Mouse (Mus musculus): ENCODE measurements at regions not wholly inside any gene's neighbourhood (a gene's known extent, or its start where the extent isn't known, plus 50 kb on each side); places are given as distances from the start of the nearest gene placed in this dataset.

- H3K4me2 ChIP-seq (ENCODE audit: low read length), result no peak overlapping the region
- H3K4me3 ChIP-seq (replicated peaks; ENCODE audit: low read depth, low read length), result no peak overlapping the region
- ATAC-seq (ENCODE audit: low FRiP score, low TSS enrichment), result no peak
- DNase-seq, result no peak
- H3K36me3 ChIP-seq (ENCODE audit: control insufficient read depth, insufficient read depth, low read length), result no peaks in the 10 kb centered on the region
- H3K27ac ChIP-seq (replicated peaks; ENCODE audit: low read depth, low read length), result no peak overlapping the region
- H3K9ac ChIP-seq (replicated peaks; ENCODE audit: low read length), result no peak overlapping the region
- WGBS, result 85% methylated on average over 2 of the region's 2 CpGs
- H3K27me3 ChIP-seq (ENCODE audit: control insufficient read depth, insufficient read depth, low read length), result no peaks in the 10 kb centered on the region
- H3K4me1 ChIP-seq (ENCODE audit: control insufficient read depth, insufficient read depth, low read length), result no peaks in the 10 kb centered on the region
- H3K9me3 ChIP-seq (ENCODE audit: control insufficient read depth, low read length), result no peaks in the 10 kb centered on the region
Observed at GRCm38 (mm10) chr1:35366559-35366958, 516.8 kb downstream of the Plekhb2 start.

GRCm38 (mm10) chr1:35372751-35373150 is 523.0 kb downstream of the Plekhb2 start:
- Histone ChIP-seq H3K36me3 (ENCODE audit: control insufficient read depth, insufficient read depth, low read length) (no peaks in the 10 kb centered on the region), H3K27ac (replicated peaks; ENCODE audit: low read depth, low read length) (no peak overlapping the region), H3K4me2 (ENCODE audit: low read length) (no peak overlapping the region), H3K9me3 (ENCODE audit: control insufficient read depth, low read length) (no peaks in the 10 kb centered on the region), H3K27me3 (ENCODE audit: control insufficient read depth, insufficient read depth, low read length) (no peaks in the 10 kb centered on the region), H3K4me3 (replicated peaks; ENCODE audit: low read depth, low read length) (no peak overlapping the region), H3K4me1 (ENCODE audit: control insufficient read depth, insufficient read depth, low read length) (no peaks in the 10 kb centered on the region), H3K9ac (replicated peaks; ENCODE audit: low read length) (no peak overlapping the region)
- ATAC-seq (ENCODE audit: low FRiP score, low TSS enrichment) (no peak), DNase-seq (no peak)
- 86% methylated on average over 4 of the region's 4 CpGs for WGBS

GRCm38 (mm10) chr1:35380633-35381385 is 531.0 kb downstream of the Plekhb2 start:
- no peak for ATAC-seq (ENCODE audit: low FRiP score, low TSS enrichment)
- no peaks in the 10 kb centered on the region for H3K36me3 ChIP-seq (ENCODE audit: control insufficient read depth, insufficient read depth, low read length)
- H3K27me3 ChIP-seq (ENCODE audit: control insufficient read depth, insufficient read depth, low read length), result no peaks in the 10 kb centered on the region
- DNase-seq, result no peak
- no peak overlapping the region for H3K27ac ChIP-seq (replicated peaks; ENCODE audit: low read depth, low read length)
- WGBS, result 69% methylated on average over 11 of the region's 11 CpGs
- H3K4me2 ChIP-seq (ENCODE audit: low read length), result no peak overlapping the region
- H3K9me3 ChIP-seq (ENCODE audit: control insufficient read depth, low read length), result no peaks in the 10 kb centered on the region
- no peak overlapping the region for H3K9ac ChIP-seq (replicated peaks; ENCODE audit: low read length)
- H3K4me1 ChIP-seq (ENCODE audit: control insufficient read depth, insufficient read depth, low read length), result no peaks in the 10 kb centered on the region
- H3K4me3 ChIP-seq (replicated peaks; ENCODE audit: low read depth, low read length), result no peak overlapping the region

- Histone ChIP-seq H3K9me3 (ENCODE audit: control insufficient read depth, low read length) (no peaks in the 10 kb centered on the region), H3K27me3 (ENCODE audit: control insufficient read depth, insufficient read depth, low read length) (no peaks in the 10 kb centered on the region), H3K4me1 (ENCODE audit: control insufficient read depth, insufficient read depth, low read length) (no peaks in the 10 kb centered on the region), H3K4me3 (replicated peaks; ENCODE audit: low read depth, low read length) (no peak overlapping the region), H3K36me3 (ENCODE audit: control insufficient read depth, insufficient read depth, low read length) (no peaks in the 10 kb centered on the region), H3K4me2 (ENCODE audit: low read length) (no peak overlapping the region), H3K9ac (replicated peaks; ENCODE audit: low read length) (no peak overlapping the region), H3K27ac (replicated peaks; ENCODE audit: low read depth, low read length) (no peak overlapping the region)
- DNase-seq (peak; percentile 83), ATAC-seq (ENCODE audit: low FRiP score, low TSS enrichment) (no peak)
- 42% methylated on average over 9 of the region's 9 CpGs for WGBS
Observed at GRCm38 (mm10) chr1:35385430-35385829, 535.7 kb downstream of the Plekhb2 start.

- no peak overlapping the region for H3K4me2 ChIP-seq (ENCODE audit: low read length)
- H3K27ac ChIP-seq (replicated peaks; ENCODE audit: low read depth, low read length), result no peak overlapping the region
- H3K4me1 ChIP-seq (ENCODE audit: control insufficient read depth, insufficient read depth, low read length), result no peaks in the 10 kb centered on the region
- no peaks in the 10 kb centered on the region for H3K27me3 ChIP-seq (ENCODE audit: control insufficient read depth, insufficient read depth, low read length)
- no peak overlapping the region for H3K4me3 ChIP-seq (replicated peaks; ENCODE audit: low read depth, low read length)
- DNase-seq (peak; percentile 60), ATAC-seq (ENCODE audit: low FRiP score, low TSS enrichment) (no peak)
- H3K9ac ChIP-seq (replicated peaks; ENCODE audit: low read length), result no peak overlapping the region
- H3K9me3 ChIP-seq (ENCODE audit: control insufficient read depth, low read length), result no peaks in the 10 kb centered on the region
- H3K36me3 ChIP-seq (ENCODE audit: control insufficient read depth, insufficient read depth, low read length), result no peaks in the 10 kb centered on the region
- 34% methylated on average over 6 of the region's 6 CpGs for WGBS
Observed at GRCm38 (mm10) chr1:35388181-35388580, 538.4 kb downstream of the Plekhb2 start.

- Histone ChIP-seq H3K4me2 (ENCODE audit: low read length) (no peak overlapping the region), H3K27me3 (ENCODE audit: control insufficient read depth, insufficient read depth, low read length) (no peaks in the 10 kb centered on the region), H3K4me1 (ENCODE audit: control insufficient read depth, insufficient read depth, low read length) (peaks cover 5% of the 10 kb centered on the region; the same call in 1 of the 2 replicates), H3K36me3 (ENCODE audit: control insufficient read depth, insufficient read depth, low read length) (no peaks in the 10 kb centered on the region), H3K9me3 (ENCODE audit: control insufficient read depth, low read length) (no peaks in the 10 kb centered on the region), H3K27ac (replicated peaks; ENCODE audit: low read depth, low read length) (no peak overlapping the region), H3K9ac (replicated peaks; ENCODE audit: low read length) (no peak overlapping the region), H3K4me3 (replicated peaks; ENCODE audit: low read depth, low read length) (no peak overlapping the region)
- ATAC-seq (ENCODE audit: low FRiP score, low TSS enrichment) (no peak), DNase-seq (no peak)
- 88% methylated on average over 4 of the region's 4 CpGs for WGBS
Observed at GRCm38 (mm10) chr1:35390371-35390770, 540.6 kb downstream of the Plekhb2 start.

GRCm38 (mm10) chr1:35390858-35391586 is 541.2 kb downstream of the Plekhb2 start:
- H3K36me3 ChIP-seq (ENCODE audit: control insufficient read depth, insufficient read depth, low read length), result no peaks in the 10 kb centered on the region
- peaks cover 5% of the 10 kb centered on the region; the same call in 1 of the 2 replicates for H3K4me1 ChIP-seq (ENCODE audit: control insufficient read depth, insufficient read depth, low read length)
- WGBS, result 65% methylated on average over 7 of the region's 7 CpGs
- DNase-seq (peak; percentile 46), ATAC-seq (ENCODE audit: low FRiP score, low TSS enrichment) (no peak)
- no peaks in the 10 kb centered on the region for H3K9me3 ChIP-seq (ENCODE audit: control insufficient read depth, low read length)
- H3K4me2 ChIP-seq (ENCODE audit: low read length), result no peak overlapping the region
- no peak overlapping the region for H3K9ac ChIP-seq (replicated peaks; ENCODE audit: low read length)
- H3K27ac ChIP-seq (replicated peaks; ENCODE audit: low read depth, low read length), result 0 out of 2 replicates have a peak overlapping the region, but pooled peaks have one; percentile 3
- H3K4me3 ChIP-seq (replicated peaks; ENCODE audit: low read depth, low read length), result no peak overlapping the region
- no peaks in the 10 kb centered on the region for H3K27me3 ChIP-seq (ENCODE audit: control insufficient read depth, insufficient read depth, low read length)

GRCm38 (mm10) chr1:35393550-35394118 is 543.9 kb downstream of the Plekhb2 start:
- Histone ChIP-seq H3K4me2 (ENCODE audit: low read length) (no peak overlapping the region), H3K36me3 (ENCODE audit: control insufficient read depth, insufficient read depth, low read length) (no peaks in the 10 kb centered on the region), H3K9ac (replicated peaks; ENCODE audit: low read length) (no peak overlapping the region), H3K4me3 (replicated peaks; ENCODE audit: low read depth, low read length) (no peak overlapping the region), H3K27me3 (ENCODE audit: control insufficient read depth, insufficient read depth, low read length) (no peaks in the 10 kb centered on the region), H3K9me3 (ENCODE audit: control insufficient read depth, low read length) (no peaks in the 10 kb centered on the region), H3K4me1 (ENCODE audit: control insufficient read depth, insufficient read depth, low read length) (peaks cover 5% of the 10 kb centered on the region; the same call in 1 of the 2 replicates), H3K27ac (replicated peaks; ENCODE audit: low read depth, low read length) (no peak overlapping the region; the same call in 1 of the 2 replicates)
- ATAC-seq (ENCODE audit: low FRiP score, low TSS enrichment) (no peak), DNase-seq (no peak)
- 71% methylated on average over 6 of the region's 6 CpGs for WGBS
